In the genomic region with DNA sequence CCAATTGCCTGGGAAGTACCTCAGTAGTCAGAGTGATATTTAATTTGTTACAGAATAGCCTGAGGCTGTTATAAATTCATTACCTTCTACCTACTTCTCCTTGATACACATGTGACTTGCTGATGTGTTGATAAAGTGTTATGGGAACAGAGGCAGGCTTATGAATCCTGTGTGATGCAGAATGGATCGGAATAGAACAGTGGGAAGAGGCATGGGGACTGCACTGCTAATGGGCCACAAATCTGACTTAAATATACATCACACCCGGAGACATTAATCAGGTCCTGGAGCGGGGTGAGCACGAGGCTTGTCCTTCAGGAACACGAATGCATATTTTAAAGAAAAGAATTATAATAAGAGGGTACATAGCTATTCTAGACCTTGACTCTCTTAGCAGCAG, we compare ENCODE assay signal across 26 mouse cellular contexts.
DNase-seq lines count a peak whose midpoint lies in the region; ATAC-seq and TF ChIP-seq lines count a peak whose summit lies in the region.
"Had no signal": no experiment of that assay in that cellular context is flagged by ENCODE, and none has a peak within 500 bp of the region (broad histone marks: within the 10 kb centered on the region; RNA-seq: fewer than 3 reads in every experiment).

No protein-coding gene starts in this region.

- 63% methylated on average over 5 of the region's 5 CpGs for WGBS in forebrain, embryonic 12.5 days
- WGBS in forebrain, postnatal 0 days, result 61% methylated on average over 5 of the region's 5 CpGs
- WGBS in hindbrain, embryonic 14.5 days, result 33% methylated on average over 5 of the region's 5 CpGs
- WGBS in hindbrain, embryonic 11.5 days, result 70% methylated on average over 5 of the region's 5 CpGs
- 61% methylated on average over 5 of the region's 5 CpGs for WGBS in neural tube, embryonic 12.5 days

- DNase-seq in forebrain, postnatal 0 days, result no peak
- DNase-seq in hindbrain, embryonic 14.5 days (ENCODE audit: low spot score), result no peak
- DNase-seq in hindbrain, embryonic 11.5 days (ENCODE audit: low spot score), result no peak
- DNase-seq in brain, embryonic 14.5 days (ENCODE audit: low read depth), result peak; percentile 66
- no peak for DNase-seq in layer of hippocampus, postnatal 25 days (ENCODE audit: extremely low spot score in 1 of 2, low spot score in 1 of 2)
- no peak for DNase-seq in embryo, embryonic 10 days (ENCODE audit: low spot score)
- DNase-seq: adrenal gland, adult 8-10 months; cerebellum, adult 8-10 months; cerebellum, postnatal 25 days; gastrocnemius, postnatal 36 days; heart, adult 2 months; heart, postnatal 4 days; kidney, adult 18-20 months; kidney, postnatal 25 days; liver, postnatal 0 days; lung, postnatal 36 days; retina, postnatal 1 day; right cerebral cortex, postnatal 14 days had no signal

- H3K27ac ChIP-seq in forebrain, embryonic 12.5 days, result peak overlapping the region; percentile 9; the same call in 1 of the 2 replicates
- no peak overlapping the region for H3K27ac ChIP-seq in forebrain, postnatal 0 days (ENCODE audit: low read depth, low read length)
- H3K27ac ChIP-seq in hindbrain, embryonic 14.5 days, result peak overlapping the region; percentile 73
- no peak overlapping the region for H3K27ac ChIP-seq in hindbrain, embryonic 11.5 days (ENCODE audit: low read depth, low read length)
- no peak overlapping the region for H3K27ac ChIP-seq in neural tube, embryonic 12.5 days
- H3K27ac ChIP-seq: heart, adult 2 months; kidney, embryonic 15.5 days; left cerebral cortex, adult 2 months; limb, embryonic 12.5 days had no signal

- TF ChIP-seq POLR2A in brain, embryonic 14.5 days (IDR thresholded peaks at IDR 0.05; ENCODE audit: borderline replicate concordance, extremely low read depth, insufficient read depth, insufficient read length, poor library complexity, severe bottlenecking), result no peak

- H3K9me3 ChIP-seq in forebrain, embryonic 12.5 days, result no peaks in the 10 kb centered on the region
- H3K9me3 ChIP-seq in forebrain, postnatal 0 days (ENCODE audit: low read length), result no peaks in the 10 kb centered on the region
- H3K9me3 ChIP-seq in hindbrain, embryonic 14.5 days (ENCODE audit: control insufficient read depth, low read length), result no peaks in the 10 kb centered on the region
- H3K9me3 ChIP-seq in hindbrain, embryonic 11.5 days (ENCODE audit: control insufficient read depth, low read length), result no peaks in the 10 kb centered on the region
- no peaks in the 10 kb centered on the region for H3K9me3 ChIP-seq in neural tube, embryonic 12.5 days
- H3K9me3 ChIP-seq: G1E; heart, embryonic 12.5 days; kidney, embryonic 15.5 days; limb, embryonic 12.5 days had no signal

- no peak overlapping the region for H3K9ac ChIP-seq in forebrain, embryonic 12.5 days
- H3K9ac ChIP-seq in forebrain, postnatal 0 days, result no peak overlapping the region
- H3K9ac ChIP-seq in hindbrain, embryonic 14.5 days, result no peak overlapping the region
- no peak overlapping the region for H3K9ac ChIP-seq in hindbrain, embryonic 11.5 days (ENCODE audit: low read depth, low read length)
- H3K9ac ChIP-seq in neural tube, embryonic 12.5 days, result no peak overlapping the region
- H3K9ac ChIP-seq: heart, embryonic 12.5 days; kidney, embryonic 15.5 days; limb, embryonic 12.5 days; liver, postnatal 0 days had no signal

- no peak for TF ChIP-seq CTCF in forebrain, postnatal 0 days (IDR thresholded peaks at IDR 0.05; ENCODE audit: low read depth)
- no peak for TF ChIP-seq CTCF in brain, embryonic 14.5 days (IDR thresholded peaks at IDR 0.05; ENCODE audit: borderline replicate concordance, extremely low read depth, insufficient read depth, insufficient read length)

- H3K36me3 ChIP-seq in forebrain, embryonic 12.5 days (replicated peaks), result no peaks in the 10 kb centered on the region
- H3K36me3 ChIP-seq in forebrain, postnatal 0 days (ENCODE audit: insufficient read depth), result no peaks in the 10 kb centered on the region
- H3K36me3 ChIP-seq in hindbrain, embryonic 14.5 days (replicated peaks; ENCODE audit: control insufficient read depth, insufficient read depth), result no peaks in the 10 kb centered on the region
- no peaks in the 10 kb centered on the region for H3K36me3 ChIP-seq in hindbrain, embryonic 11.5 days (ENCODE audit: control insufficient read depth, insufficient read depth, low read length)
- no peaks in the 10 kb centered on the region for H3K36me3 ChIP-seq in neural tube, embryonic 12.5 days
- H3K36me3 ChIP-seq: G1E; heart, embryonic 12.5 days; kidney, embryonic 15.5 days; limb, embryonic 12.5 days had no signal

- no peaks in the 10 kb centered on the region; the same call in 1 of the 2 replicates for H3K4me1 ChIP-seq in forebrain, embryonic 12.5 days
- no peaks in the 10 kb centered on the region for H3K4me1 ChIP-seq in forebrain, postnatal 0 days (ENCODE audit: insufficient read depth)
- H3K4me1 ChIP-seq in hindbrain, embryonic 14.5 days (replicated peaks; ENCODE audit: control insufficient read depth, insufficient read depth, low read length), result peaks cover 19% of the 10 kb centered on the region
- no peaks in the 10 kb centered on the region for H3K4me1 ChIP-seq in hindbrain, embryonic 11.5 days (replicated peaks; ENCODE audit: control insufficient read depth, insufficient read depth, low read length)
- H3K4me1 ChIP-seq in neural tube, embryonic 12.5 days, result peaks cover 3% of the 10 kb centered on the region
- H3K4me1 ChIP-seq: heart, embryonic 12.5 days; kidney, embryonic 15.5 days had no signal

- ATAC-seq in forebrain, embryonic 12.5 days (ENCODE audit: low FRiP score), result peak; percentile 68
- ATAC-seq in forebrain, postnatal 0 days, result no peak
- ATAC-seq in hindbrain, embryonic 14.5 days (ENCODE audit: low FRiP score), result peak; percentile 39; the same call in 1 of the 2 replicates
- no peak for ATAC-seq in hindbrain, embryonic 11.5 days (ENCODE audit: low FRiP score)
- peak; percentile 65 for ATAC-seq in neural tube, embryonic 12.5 days (ENCODE audit: low FRiP score, low read depth)
- ATAC-seq: liver, postnatal 0 days had no signal

- no peak overlapping the region for H3K4me3 ChIP-seq in forebrain, embryonic 12.5 days (replicated peaks)
- no peak overlapping the region for H3K4me3 ChIP-seq in forebrain, postnatal 0 days (ENCODE audit: low read depth, low read length)
- no peak overlapping the region for H3K4me3 ChIP-seq in hindbrain, embryonic 14.5 days (replicated peaks; ENCODE audit: low read length)
- H3K4me3 ChIP-seq in hindbrain, embryonic 11.5 days (ENCODE audit: low read depth, low read length), result no peak overlapping the region
- no peak overlapping the region for H3K4me3 ChIP-seq in neural tube, embryonic 12.5 days
- H3K4me3 ChIP-seq: heart, adult 2 months; heart, embryonic 12.5 days; kidney, embryonic 15.5 days; left cerebral cortex, adult 2 months; limb, embryonic 12.5 days had no signal

- H3K27me3 ChIP-seq in forebrain, embryonic 12.5 days, result no peaks in the 10 kb centered on the region
- H3K27me3 ChIP-seq in forebrain, postnatal 0 days (ENCODE audit: insufficient read depth, low read length), result no peaks in the 10 kb centered on the region
- H3K27me3 ChIP-seq in hindbrain, embryonic 14.5 days (ENCODE audit: control insufficient read depth, insufficient read depth, low read length), result no peaks in the 10 kb centered on the region
- H3K27me3 ChIP-seq in hindbrain, embryonic 11.5 days (ENCODE audit: control insufficient read depth, insufficient read depth, low read length), result no peaks in the 10 kb centered on the region
- no peaks in the 10 kb centered on the region for H3K27me3 ChIP-seq in neural tube, embryonic 12.5 days (replicated peaks)
- H3K27me3 ChIP-seq: heart, embryonic 12.5 days; limb, embryonic 12.5 days had no signal

- H3K4me2 ChIP-seq in forebrain, embryonic 12.5 days, result no peak overlapping the region
- H3K4me2 ChIP-seq in forebrain, postnatal 0 days (ENCODE audit: low read depth), result no peak overlapping the region
- H3K4me2 ChIP-seq in hindbrain, embryonic 14.5 days (replicated peaks), result no peak overlapping the region
- no peak overlapping the region for H3K4me2 ChIP-seq in hindbrain, embryonic 11.5 days (replicated peaks; ENCODE audit: low read depth, low read length)
- no peak overlapping the region for H3K4me2 ChIP-seq in neural tube, embryonic 12.5 days (replicated peaks)
- H3K4me2 ChIP-seq: heart, embryonic 12.5 days; kidney, embryonic 15.5 days; limb, embryonic 12.5 days; liver, embryonic 11.5 days had no signal

Comparison
In these comparisons a context has a peak if more than half of its experiments do, and no peak if none do; other contexts are left out.
1. ATAC-seq: peak in forebrain, embryonic 12.5 days (single experiment), hindbrain, embryonic 14.5 days (single experiment) and neural tube, embryonic 12.5 days (single experiment); none in forebrain, postnatal 0 days (single experiment) and hindbrain, embryonic 11.5 days (single experiment).
2. H3K27ac ChIP-seq: peak in forebrain, embryonic 12.5 days (single experiment) and hindbrain, embryonic 14.5 days (single experiment); none in forebrain, postnatal 0 days (single experiment), hindbrain, embryonic 11.5 days (single experiment) and neural tube, embryonic 12.5 days (single experiment).